Mouse (Mus musculus): Measurements from ENCODE around the gene Drc1. TPM values are rescaled to one million over a fixed set of nuclear protein-coding genes. Genes with fewer than 3 reads are reported as not detected.

Drc1 gene
- polyA plus RNA-seq, 1 experiment from 2014 or later = 1.5 TPM

DNA sequence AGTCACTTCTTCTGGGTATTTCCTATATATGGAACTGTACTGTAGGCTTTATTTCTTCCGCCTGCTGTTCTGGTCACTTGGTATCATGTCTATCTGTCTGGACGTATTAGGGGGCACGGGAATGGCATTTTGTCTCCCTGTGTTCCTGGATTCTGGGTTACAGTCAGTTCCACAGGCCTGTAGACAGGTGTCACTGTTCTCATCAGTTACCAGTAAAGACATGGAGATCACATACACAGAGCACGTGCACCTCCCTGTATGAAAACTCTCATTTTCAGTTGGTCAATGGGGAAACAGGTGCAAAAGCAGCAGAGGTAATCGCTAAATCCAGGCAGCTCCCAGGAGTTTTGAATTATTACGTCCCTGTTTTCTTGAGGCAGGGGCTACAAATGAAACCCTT is 106.5 kb downstream of the Drc1 start:
- H3K27ac ChIP-seq = no peak overlapping the region
- 78% methylated on average over 6 of the region's 6 CpGs for WGBS
- ATAC-seq (ENCODE audit: low FRiP score) = no peak

DNA sequence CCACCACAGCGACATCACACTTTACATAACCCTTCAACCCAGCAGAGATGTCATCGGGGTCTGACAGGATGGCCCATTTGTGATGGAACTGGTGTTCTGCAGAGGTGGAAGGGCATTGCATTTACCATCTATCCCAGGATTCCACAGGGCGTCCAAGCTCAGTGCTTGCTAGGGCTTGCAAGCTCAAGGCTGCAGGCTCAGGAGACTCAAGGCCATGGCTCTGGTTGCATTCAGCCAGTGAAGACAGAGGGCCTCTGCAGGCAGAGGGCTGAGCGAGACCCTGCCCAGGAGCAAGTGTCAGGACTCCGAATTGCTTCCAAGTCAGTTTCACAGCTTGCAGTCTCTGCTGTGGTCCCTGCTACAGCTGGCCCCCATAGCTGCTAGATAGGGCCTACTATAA is 108.6 kb downstream of the Drc1 start:
- H3K27ac ChIP-seq = no peak overlapping the region

More for the DNA sequence above, 106.5 kb downstream of the Drc1 start:
- Histone ChIP-seq H3K9me3 (no peaks in the 10 kb centered on the region), H3K4me1 (no peaks in the 10 kb centered on the region), H3K36me3 (replicated peaks) (no peaks in the 10 kb centered on the region), H3K9ac (no peak overlapping the region), H3K4me2 (no peak overlapping the region), H3K27me3 (0 out of 2 replicates have a peak, but pooled peaks cover 4% of the 10 kb centered on the region), H3K4me3 (replicated peaks) (no peak overlapping the region)

GRCm38 (mm10) chr5:30391473-30391872 is 110.3 kb downstream of the Drc1 start:
- no peaks in the 10 kb centered on the region for H3K4me1 ChIP-seq
- H3K9me3 ChIP-seq = no peaks in the 10 kb centered on the region
- no peak overlapping the region for H3K9ac ChIP-seq
- H3K4me3 ChIP-seq (replicated peaks) = no peak overlapping the region
- no peak overlapping the region for H3K27ac ChIP-seq
- H3K36me3 ChIP-seq (replicated peaks) = no peaks in the 10 kb centered on the region
- WGBS = 27% methylated on average over 7 of the region's 7 CpGs
- H3K27me3 ChIP-seq = 0 out of 2 replicates have a peak, but pooled peaks cover 4% of the 10 kb centered on the region
- ATAC-seq (ENCODE audit: low FRiP score) = 0 out of 2 replicates have a peak, but pooled peaks have one; percentile 17
- no peak overlapping the region for H3K4me2 ChIP-seq

More for the DNA sequence above, 108.6 kb downstream of the Drc1 start:
- 0 out of 2 replicates have a peak, but pooled peaks cover 4% of the 10 kb centered on the region for H3K27me3 ChIP-seq
- WGBS = 89% methylated on average over 5 of the region's 5 CpGs
- no peak overlapping the region for H3K4me2 ChIP-seq
- no peaks in the 10 kb centered on the region for H3K4me1 ChIP-seq
- no peaks in the 10 kb centered on the region for H3K36me3 ChIP-seq (replicated peaks)
- ATAC-seq (ENCODE audit: low FRiP score) = no peak
- no peak overlapping the region for H3K9ac ChIP-seq
- no peak overlapping the region for H3K4me3 ChIP-seq (replicated peaks)
- no peaks in the 10 kb centered on the region for H3K9me3 ChIP-seq

GRCm38 (mm10) chr5:30400521-30400920 is 119.3 kb downstream of the Drc1 start:
- no peak for ATAC-seq (ENCODE audit: low FRiP score)
- Histone ChIP-seq H3K4me3 (replicated peaks) (no peak overlapping the region), H3K4me2 (no peak overlapping the region), H3K9me3 (no peaks in the 10 kb centered on the region), H3K27ac (no peak overlapping the region), H3K36me3 (replicated peaks) (no peaks in the 10 kb centered on the region), H3K9ac (no peak overlapping the region), H3K4me1 (peaks cover 10% of the 10 kb centered on the region; the same call in 1 of the 2 replicates), H3K27me3 (peaks cover 39% of the 10 kb centered on the region)
- 85% methylated on average over 5 of the region's 5 CpGs for WGBS

DNA sequence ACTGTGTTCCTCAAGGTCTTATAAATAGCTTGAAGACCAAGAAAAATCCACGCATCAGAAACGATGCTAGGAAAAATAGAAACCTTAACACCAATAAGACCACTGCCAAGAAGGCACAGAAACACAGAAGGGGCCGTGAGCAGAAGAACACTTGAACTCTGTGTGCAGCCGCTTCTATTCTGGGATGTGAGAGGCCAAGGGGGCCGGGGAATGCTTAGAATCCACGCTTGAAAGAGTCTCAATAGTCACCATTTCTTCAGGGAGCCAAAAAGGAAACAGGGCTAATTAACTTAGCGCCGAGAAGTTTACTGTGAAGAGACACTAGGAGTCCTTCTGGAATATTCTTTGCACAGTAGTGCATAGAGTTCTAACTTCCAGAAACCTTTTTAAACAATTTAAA is 120.0 kb downstream of the Drc1 start:
- H3K27ac ChIP-seq = no peak overlapping the region
- peaks cover 43% of the 10 kb centered on the region for H3K27me3 ChIP-seq
- H3K9ac ChIP-seq = no peak overlapping the region
- peaks cover 10% of the 10 kb centered on the region; the same call in 1 of the 2 replicates for H3K4me1 ChIP-seq
- H3K4me3 ChIP-seq (replicated peaks) = no peak overlapping the region
- ATAC-seq (ENCODE audit: low FRiP score) = no peak
- 6% methylated on average over 8 of the region's 8 CpGs for WGBS
- no peak overlapping the region for H3K4me2 ChIP-seq
- no peaks in the 10 kb centered on the region for H3K9me3 ChIP-seq
- H3K36me3 ChIP-seq (replicated peaks) = no peaks in the 10 kb centered on the region

DNA sequence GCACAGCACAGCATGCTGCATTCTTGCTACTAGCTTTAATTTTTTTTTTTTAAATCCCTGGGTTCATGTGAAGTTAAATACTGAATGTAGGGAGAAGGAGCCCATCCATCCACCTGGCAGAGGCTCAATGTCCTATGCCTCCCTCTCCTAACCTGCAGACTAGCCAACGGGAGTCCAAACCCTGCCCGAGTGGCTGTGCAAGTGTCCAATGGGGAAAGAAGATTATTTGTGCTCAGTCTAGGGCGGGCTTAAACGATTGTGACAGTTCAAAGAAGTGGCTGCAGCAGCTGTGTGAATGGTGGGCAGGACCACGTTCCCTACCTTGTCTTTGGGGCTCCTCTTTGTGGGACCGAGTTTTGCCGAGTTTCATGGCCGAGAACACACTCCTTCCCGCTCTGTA is 125.7 kb downstream of the Drc1 start:
- 0 out of 2 replicates have a peak overlapping the region, but pooled peaks have one; percentile 11 for H3K4me3 ChIP-seq (replicated peaks)
- H3K27ac ChIP-seq = no peak overlapping the region
- H3K4me2 ChIP-seq = peak overlapping the region; percentile 43
- peaks cover 18% of the 10 kb centered on the region for H3K4me1 ChIP-seq
- no peak for ATAC-seq (ENCODE audit: low FRiP score)
- peaks cover 48% of the 10 kb centered on the region for H3K27me3 ChIP-seq
- no peak overlapping the region; the same call in 1 of the 2 replicates for H3K9ac ChIP-seq
- no peaks in the 10 kb centered on the region for H3K9me3 ChIP-seq
- WGBS = 3% methylated on average over 9 of the region's 9 CpGs
- H3K36me3 ChIP-seq (replicated peaks) = no peaks in the 10 kb centered on the region

DNA sequence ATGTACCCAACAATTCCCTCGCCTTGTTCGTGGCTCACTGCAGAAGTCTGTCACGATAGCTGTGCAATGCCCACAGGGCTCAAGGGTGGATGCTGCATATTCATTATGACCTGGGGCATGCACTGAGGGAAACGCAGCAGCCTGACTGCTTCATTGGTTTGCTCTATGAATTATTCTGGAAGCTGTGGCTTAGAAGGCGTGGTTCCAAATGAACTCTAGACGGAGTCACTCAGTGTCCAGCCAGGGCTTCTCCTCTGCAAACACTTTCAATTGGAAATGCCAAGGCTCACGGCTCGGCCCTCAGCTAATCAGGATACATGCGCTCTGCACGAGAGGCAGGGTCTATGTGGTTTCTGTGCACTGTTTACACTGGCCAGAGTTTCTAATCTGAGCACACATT is 130.3 kb downstream of the Drc1 start:
- Histone ChIP-seq H3K27ac (no peak overlapping the region), H3K27me3 (peaks cover 17% of the 10 kb centered on the region; the same call in 1 of the 2 replicates), H3K36me3 (replicated peaks) (no peaks in the 10 kb centered on the region), H3K4me1 (peaks cover 19% of the 10 kb centered on the region), H3K9me3 (no peaks in the 10 kb centered on the region), H3K4me3 (replicated peaks) (no peak overlapping the region), H3K9ac (no peak overlapping the region), H3K4me2 (no peak overlapping the region)
- WGBS = 73% methylated on average over 10 of the region's 10 CpGs
- no peak for ATAC-seq (ENCODE audit: low FRiP score)

DNA sequence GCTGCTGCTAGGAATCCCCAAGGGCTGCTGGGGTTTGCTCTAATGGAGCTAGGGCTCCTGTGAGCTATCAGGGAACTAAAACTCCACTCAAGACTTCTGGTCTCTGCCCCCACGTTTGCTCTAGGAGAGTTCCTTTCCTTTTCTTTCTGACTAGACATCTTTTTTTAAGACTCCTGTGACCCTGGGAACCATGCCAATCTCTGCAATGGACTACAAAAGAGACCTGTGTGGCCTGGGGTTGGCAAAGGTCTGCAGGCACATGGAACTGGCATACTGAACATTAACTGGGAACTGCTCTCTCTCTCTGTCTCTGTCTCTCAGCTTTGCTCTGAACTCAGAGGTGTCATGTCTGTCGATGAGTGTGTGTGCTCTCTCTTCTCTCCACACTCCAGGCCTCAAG is 134.2 kb downstream of the Drc1 start:
- Histone ChIP-seq H3K4me3 (replicated peaks) (no peak overlapping the region), H3K36me3 (replicated peaks) (no peaks in the 10 kb centered on the region), H3K4me1 (peaks cover 13% of the 10 kb centered on the region; the same call in 1 of the 2 replicates), H3K4me2 (no peak overlapping the region), H3K27ac (no peak overlapping the region), H3K9me3 (no peaks in the 10 kb centered on the region), H3K9ac (no peak overlapping the region), H3K27me3 (no peaks in the 10 kb centered on the region)
- WGBS = 68% methylated on average over 2 of the region's 2 CpGs
- no peak for ATAC-seq (ENCODE audit: low FRiP score)

- Histone ChIP-seq H3K27me3 (no peaks in the 10 kb centered on the region), H3K9ac (no peak overlapping the region), H3K4me2 (no peak overlapping the region), H3K36me3 (replicated peaks) (no peaks in the 10 kb centered on the region), H3K4me3 (replicated peaks) (no peak overlapping the region), H3K27ac (no peak overlapping the region), H3K4me1 (peaks cover 13% of the 10 kb centered on the region; the same call in 1 of the 2 replicates), H3K9me3 (no peaks in the 10 kb centered on the region)
- WGBS = 55% methylated on average over 4 of the region's 4 CpGs
- no peak for ATAC-seq (ENCODE audit: low FRiP score)
These were observed 134.7 kb downstream of the Drc1 start for GRCm38 (mm10) chr5:30415876-30416275.

Other genes starting within 250 kb of the Drc1 start
- 237 and 241 TPM in 2 replicates for gene Tyms, start 207.8 kb upstream of the Drc1 start, polyA plus RNA-seq (2016; fragmentation: Nextera tagmentation; extraction: Ambion mirVana)
- gene Garem2, start 176.2 kb upstream of the Drc1 start, polyA plus RNA-seq (2016; fragmentation: Nextera tagmentation; extraction: Ambion mirVana) = 22.5 and 24.7 TPM in 2 replicates
- gene 3110082J24Rik, start 175.3 kb upstream of the Drc1 start, polyA plus RNA-seq (2016; fragmentation: Nextera tagmentation; extraction: Ambion mirVana) = 8.0 and 8.3 TPM in 2 replicates
- 86.8 and 94.8 TPM in 2 replicates for gene Hadha, start 126.2 kb upstream of the Drc1 start, polyA plus RNA-seq (2016; fragmentation: Nextera tagmentation; extraction: Ambion mirVana)
- 84.0 and 88.9 TPM in 2 replicates for gene Hadhb, start 126.1 kb upstream of the Drc1 start, polyA plus RNA-seq (2016; fragmentation: Nextera tagmentation; extraction: Ambion mirVana)
- not detected in 2 replicates for gene Adgrf3, start 75.7 kb upstream of the Drc1 start, polyA plus RNA-seq (2016; fragmentation: Nextera tagmentation; extraction: Ambion mirVana)
- 24.8 and 25.5 TPM in 2 replicates for gene Selenoi, start 48.8 kb upstream of the Drc1 start, polyA plus RNA-seq (2016; fragmentation: Nextera tagmentation; extraction: Ambion mirVana)
- gene Otof, start 180.5 kb downstream of the Drc1 start, polyA plus RNA-seq (2016; fragmentation: Nextera tagmentation; extraction: Ambion mirVana) = 0.19 and 0.23 TPM in 2 replicates
- not detected in 2 replicates for gene 1700001C02Rik, start 184.7 kb downstream of the Drc1 start, polyA plus RNA-seq (2016; fragmentation: Nextera tagmentation; extraction: Ambion mirVana)